Mouse (Mus musculus) MEL (cell line): ENCODE data around the gene Rae1. TPM values are rescaled to one million over a fixed set of nuclear protein-coding genes. Genes with fewer than 3 reads are reported as not detected.

Experiments
- DNase-seq: peaks from one replicate; pipeline ENCODE4 v3.0.0; 2011; ENCODE audit warnings: low read depth, low spot score
- H3K27ac ChIP-seq: 2 replicates; pipeline ENCODE4 v1.5.1; 2012; ENCODE audit warnings: low read depth, mild to moderate bottlenecking, control low read depth, low read length, moderate library complexity; ENCODE audit not compliant: control insufficient read depth
- H3K27me3 ChIP-seq, 2 experiments: fragments of 150-350 bp in 1 of 2; sonication (generic) in 1 of 2; 2 replicates each; pipeline ENCODE4 v1.6.1; 2012; ENCODE audit warnings: low read length in 2 of 2, mild to moderate bottlenecking in 2 of 2, improper control_type of control experiment in 1 of 2, moderate library complexity in 1 of 2; ENCODE audit not compliant: insufficient read depth in 2 of 2, control insufficient read depth in 1 of 2
- H3K36me3 ChIP-seq, 2 experiments: 2 replicates each; pipeline ENCODE4 v1.6.1; 2012 to 2014; ENCODE audit warnings: low read length in 2 of 2, improper control_type of control experiment in 1 of 2, inconsistent platforms in 1 of 2, mild to moderate bottlenecking in 1 of 2; ENCODE audit not compliant: insufficient read depth in 2 of 2, control insufficient read depth in 1 of 2
- H3K4me1 ChIP-seq, 2 experiments: fragments of 150-350 bp in 1 of 2; sonication (generic) in 1 of 2; 2 replicates each; pipeline ENCODE4 v1.6.1; 2012; ENCODE audit warnings: low read length in 2 of 2, improper control_type of control experiment in 1 of 2, mild to moderate bottlenecking in 1 of 2; ENCODE audit not compliant: insufficient read depth in 2 of 2, control insufficient read depth in 1 of 2
- H3K4me3 ChIP-seq, 2 experiments: fragments of 150-350 bp in 1 of 2; sonication (generic) in 1 of 2; 2 replicates each; pipeline ENCODE4 v1.5.1; 2012; ENCODE audit warnings: low read depth in 2 of 2, low read length in 2 of 2, mild to moderate bottlenecking in 2 of 2, moderate library complexity in 2 of 2, control low read depth in 1 of 2, improper control_type of control experiment in 1 of 2; ENCODE audit not compliant: control insufficient read depth in 1 of 2, insufficient read depth in 1 of 2
- H3K79me2 ChIP-seq: 2 replicates; pipeline ENCODE4 v1.6.1; 2012; ENCODE audit warnings: mild to moderate bottlenecking, low read length, moderate library complexity; ENCODE audit not compliant: control insufficient read depth, poor library complexity, insufficient read depth
- H3K9ac ChIP-seq: 2 replicates; pipeline ENCODE4 v1.6.1; 2012; ENCODE audit warnings: low read depth, mild to moderate bottlenecking, control low read depth, low read length, moderate library complexity; ENCODE audit not compliant: control insufficient read depth, poor library complexity, severe bottlenecking
- H3K9me3 ChIP-seq: fragments of 150-350 bp; sonication (generic); replicated peaks from 2 replicates; pipeline ENCODE4 v1.6.1; 2012; ENCODE audit warnings: mild to moderate bottlenecking, low read length, improper control_type of control experiment, moderate library complexity; ENCODE audit not compliant: insufficient read depth
- CHD1 ChIP-seq: IDR thresholded peaks from 2 replicates; pipeline ENCODE4 v1.6.1; 2012; ENCODE audit warnings: low read depth, mild to moderate bottlenecking, inconsistent platforms, low read length, improper control_type of control experiment
- EP300 ChIP-seq, 2 experiments: IDR thresholded peaks; 2 replicates each; pipeline ENCODE4 v1.6.1; 2011; ENCODE audit warnings: improper control_type of control experiment in 2 of 2, low read length in 2 of 2, low read depth in 1 of 2, mild to moderate bottlenecking in 1 of 2
- ETS1 ChIP-seq: IDR thresholded peaks from 2 replicates; pipeline ENCODE4 v1.6.1; 2012; ENCODE audit warnings: low read depth, mild to moderate bottlenecking, inconsistent platforms, low read length, improper control_type of control experiment, moderate library complexity
- GABPA ChIP-seq: IDR thresholded peaks from 2 replicates; pipeline ENCODE4 v1.6.1; 2012; ENCODE audit warnings: low read depth, mild to moderate bottlenecking, inconsistent platforms, low read length, improper control_type of control experiment, moderate library complexity
- JUND ChIP-seq: IDR thresholded peaks from 2 replicates; pipeline ENCODE4 v1.6.1; 2011; ENCODE audit warnings: low read depth, mild to moderate bottlenecking, improper control_type of control experiment, low read length
- KAT2A ChIP-seq: conservative IDR thresholded peaks from 2 replicates; pipeline ENCODE4 v1.6.1; 2012; ENCODE audit warnings: low read depth, low read length, improper control_type of control experiment, inconsistent platforms
- MAFK ChIP-seq: IDR thresholded peaks from 2 replicates; pipeline ENCODE4 v1.6.1; 2011; ENCODE audit warnings: low read depth, mild to moderate bottlenecking, low read length, improper control_type of control experiment, borderline replicate concordance
- MAZ ChIP-seq: IDR thresholded peaks from 2 replicates; pipeline ENCODE4 v1.6.1; 2012; ENCODE audit warnings: low read depth, mild to moderate bottlenecking, inconsistent platforms, low read length, improper control_type of control experiment
- MYC ChIP-seq: IDR thresholded peaks from 2 replicates; pipeline ENCODE4 v1.6.1; 2011; ENCODE audit warnings: low read depth, mild to moderate bottlenecking, low read length, improper control_type of control experiment, moderate library complexity
- NRF1 ChIP-seq: IDR thresholded peaks from 2 replicates; pipeline ENCODE4 v1.6.1; 2014; ENCODE audit warnings: low read depth, mild to moderate bottlenecking, inconsistent platforms, low read length, improper control_type of control experiment, moderate library complexity; ENCODE audit not compliant: poor library complexity, insufficient read depth, severe bottlenecking
- POLR2A ChIP-seq, 2 experiments: IDR thresholded peaks; 2 replicates each; pipeline ENCODE4 v1.6.1; 2011 to 2012; ENCODE audit warnings: low read length in 2 of 2, mild to moderate bottlenecking in 2 of 2, control low read depth in 1 of 2, improper control_type of control experiment in 1 of 2, low read depth in 1 of 2, moderate library complexity in 1 of 2; ENCODE audit not compliant: control insufficient read depth in 1 of 2, insufficient read depth in 1 of 2, poor library complexity in 1 of 2
- POLR2AphosphoS2 ChIP-seq: IDR thresholded peaks from 2 replicates; pipeline ENCODE4 v1.6.1; 2011; ENCODE audit warnings: low read length, improper control_type of control experiment
- POLR2AphosphoS5 ChIP-seq: IDR thresholded peaks from 2 replicates; pipeline ENCODE4 v1.6.1; 2012; ENCODE audit warnings: low read depth, borderline replicate concordance, mild to moderate bottlenecking, inconsistent platforms, low read length, moderate library complexity, mixed read lengths
- RAD21 ChIP-seq: IDR thresholded peaks from 2 replicates; pipeline ENCODE4 v1.6.1; 2011; ENCODE audit warnings: mild to moderate bottlenecking, low read depth, low read length, improper control_type of control experiment
- RCOR1 ChIP-seq: IDR thresholded peaks from 2 replicates; pipeline ENCODE4 v1.6.1; 2012; ENCODE audit warnings: low read depth, mild to moderate bottlenecking, inconsistent platforms, low read length, improper control_type of control experiment
- SIN3A ChIP-seq: IDR thresholded peaks from 2 replicates; pipeline ENCODE4 v1.6.1; 2012; ENCODE audit warnings: low read length, improper control_type of control experiment, inconsistent platforms
- SMC3 ChIP-seq: IDR thresholded peaks from 2 replicates; pipeline ENCODE4 v1.6.1; 2011; ENCODE audit warnings: low read depth, low read length, improper control_type of control experiment
- TCF12 ChIP-seq: IDR thresholded peaks from 2 replicates; pipeline ENCODE4 v1.6.1; 2014; ENCODE audit warnings: low read depth, mild to moderate bottlenecking, inconsistent platforms, low read length, improper control_type of control experiment, moderate library complexity
- UBTF ChIP-seq: IDR thresholded peaks from 2 replicates; pipeline ENCODE4 v1.6.1; 2012; ENCODE audit warnings: low read depth, mild to moderate bottlenecking, inconsistent platforms, low read length, improper control_type of control experiment, moderate library complexity, borderline replicate concordance; ENCODE audit not compliant: insufficient read depth
- USF2 ChIP-seq, 2 experiments: IDR thresholded peaks; 2 replicates each; pipeline ENCODE4 v1.6.1; 2011 to 2012; ENCODE audit warnings: improper control_type of control experiment in 2 of 2, low read length in 2 of 2, borderline replicate concordance in 1 of 2, inconsistent platforms in 1 of 2, low read depth in 1 of 2, mild to moderate bottlenecking in 1 of 2; ENCODE audit not compliant: insufficient read depth in 1 of 2
- ZKSCAN1 ChIP-seq: IDR thresholded peaks from 2 replicates; pipeline ENCODE4 v1.6.1; 2012; ENCODE audit warnings: low read depth, mild to moderate bottlenecking, inconsistent platforms, low read length, improper control_type of control experiment, moderate library complexity
- ZMIZ1 ChIP-seq: IDR thresholded peaks from 2 replicates; pipeline ENCODE4 v1.6.1; 2012; ENCODE audit warnings: low read depth, mild to moderate bottlenecking, inconsistent platforms, low read length, improper control_type of control experiment, moderate library complexity
- polyA plus RNA-seq, 2 experiments: library from polyadenylated mRNA; stranded (reverse) in 1 of 2; unstranded in 1 of 2; fragments of >175 nt in 1 of 2; fragments of >200 nt in 1 of 2; gene quantifications; 2 replicates each; pipeline versions ENCODE4 v1.2.1 to v1.2.4; 2012; ENCODE audit warnings: low replicate concordance in 2 of 2, low read depth in 1 of 2; ENCODE audit not compliant: insufficient read length in 2 of 2, insufficient read depth in 1 of 2, missing spikeins in 1 of 2
- total RNA-seq: library from RNA; depleted of rRNA; stranded (reverse); fragments of 300-350 nt; gene quantifications from 2 replicates; pipeline ENCODE4 v1.2.3, GENCODE M21; 2012

The Rae1 gene
- total and polyA plus RNA-seq, 3 experiments = 156 to 172 TPM; not detected in 1

DNA sequence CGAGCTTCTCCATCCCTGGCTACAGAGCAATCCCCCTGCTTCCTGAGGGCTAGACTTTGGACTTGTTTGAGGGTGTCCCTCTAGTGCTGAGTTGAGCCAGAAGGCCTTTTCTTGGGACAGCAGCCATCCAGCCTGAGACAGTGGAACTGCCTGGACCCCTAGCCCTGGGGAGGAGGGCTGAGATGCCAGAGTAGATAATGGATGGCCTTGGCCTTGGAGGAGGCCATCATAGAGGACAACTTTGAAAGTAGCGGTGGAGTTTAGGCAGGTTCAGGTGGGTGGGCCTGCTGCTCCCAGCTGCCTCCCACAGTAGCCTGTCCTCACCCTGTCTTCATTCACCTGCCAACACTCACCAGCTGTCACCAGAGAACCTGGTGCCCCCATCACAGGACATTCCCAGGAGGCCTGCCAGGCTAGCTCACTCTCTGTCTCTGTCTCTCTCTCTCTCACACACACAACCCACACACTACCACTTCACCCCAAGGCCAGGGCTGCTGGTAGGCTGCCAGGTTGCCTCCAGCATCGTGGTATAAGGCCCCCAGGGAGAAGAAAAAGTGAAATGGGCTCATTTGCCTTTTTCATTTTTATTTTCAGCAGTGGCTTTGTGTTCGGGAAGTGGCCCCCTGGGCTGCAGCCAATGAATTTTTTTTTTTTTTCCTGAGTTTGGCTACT is 28.0 kb downstream of the Rae1 start:
- H3K9me3 ChIP-seq = no peaks in the 10 kb centered on the region
- DNase-seq = no peak
- peaks cover 46% of the 10 kb centered on the region for H3K79me2 ChIP-seq
- H3K4me1 ChIP-seq = peaks cover 3 to 35% of the 10 kb centered on the region in 2 experiments; a peak in 3 of 4 replicates
- H3K4me3 ChIP-seq = no peak overlapping the region
- peaks cover 9 to 22% of the 10 kb centered on the region in 2 experiments; a peak in 3 of 4 replicates for H3K36me3 ChIP-seq
- no peak overlapping the region for H3K27ac ChIP-seq
- no peak overlapping the region for H3K9ac ChIP-seq
- no peaks in the 10 kb centered on the region for H3K27me3 ChIP-seq
- no peak for TF ChIP-seq RAD21
- no peak for TF ChIP-seq ETS1
- TF ChIP-seq ZKSCAN1 = no peak
- TF ChIP-seq ZMIZ1 = no peak
- TF ChIP-seq EP300 (IDR thresholded peaks at IDR 0.05; ENCODE audit: low read depth in 1 of 2, low read length in 2 of 2) = no peak
- no peak for TF ChIP-seq SMC3
- TF ChIP-seq NRF1 = no peak
- TF ChIP-seq UBTF = no peak
- no peak for TF ChIP-seq TCF12
- TF ChIP-seq POLR2AphosphoS5 = no peak
- TF ChIP-seq MAZ = no peak
- TF ChIP-seq USF2 (IDR thresholded peaks at IDR 0.05; ENCODE audit: borderline replicate concordance in 1 of 2, insufficient read depth in 1 of 2, low read depth in 1 of 2, low read length in 2 of 2) = no peak
- no peak for TF ChIP-seq JUND
- TF ChIP-seq POLR2A (IDR thresholded peaks at IDR 0.05; ENCODE audit: control insufficient read depth in 1 of 2, insufficient read depth in 1 of 2, low read depth in 1 of 2, low read length in 2 of 2, poor library complexity in 1 of 2) = no peak
- TF ChIP-seq RCOR1 = no peak
- TF ChIP-seq POLR2AphosphoS2 = no peak
- TF ChIP-seq, all 39 proteins: peak for 0

DNA sequence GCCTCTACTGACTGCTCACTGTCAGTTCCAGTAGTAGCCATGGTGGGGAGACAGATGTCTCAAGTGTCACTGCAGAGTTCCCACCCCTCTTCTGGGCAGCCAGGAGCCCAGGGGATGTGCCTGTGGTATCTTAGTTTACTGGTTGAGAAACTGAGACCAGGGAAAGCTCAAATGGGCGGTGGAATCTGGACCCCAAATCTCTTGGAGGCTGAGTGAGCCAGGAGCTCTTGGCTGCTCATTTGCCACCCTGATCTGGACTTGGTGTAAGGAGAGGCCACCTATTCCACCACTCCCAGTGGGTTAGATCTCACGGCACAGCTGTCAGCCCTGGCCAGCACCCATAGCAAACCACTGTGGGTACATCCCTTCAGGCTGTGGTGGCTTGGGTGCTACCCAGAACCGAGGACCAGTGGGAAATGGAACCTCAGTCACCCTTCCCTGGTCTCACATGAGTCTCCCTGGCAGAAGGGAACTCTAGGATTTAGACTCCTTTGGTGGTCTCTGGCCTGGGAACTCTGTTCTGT is 28.7 kb downstream of the Rae1 start:
- H3K4me1 ChIP-seq = peaks cover 3 to 32% of the 10 kb centered on the region in 2 experiments; a peak in 3 of 4 replicates
- peaks cover 40% of the 10 kb centered on the region for H3K79me2 ChIP-seq
- no peak overlapping the region for H3K9ac ChIP-seq
- H3K27ac ChIP-seq = no peak overlapping the region
- TF ChIP-seq JUND (no peak), SMC3 (no peak), ZKSCAN1 (no peak), SIN3A (no peak), MAFK (no peak), GABPA (no peak), EP300 (IDR thresholded peaks at IDR 0.05; ENCODE audit: low read depth in 1 of 2, low read length in 2 of 2) (no peak), CHD1 (no peak), MYC (no peak), KAT2A (no peak)
- DNase-seq = no peak
- no peaks in the 10 kb centered on the region for H3K9me3 ChIP-seq
- H3K36me3 ChIP-seq = peaks cover 9 to 20% of the 10 kb centered on the region in 2 experiments; a peak in 3 of 4 replicates
- no peaks in the 10 kb centered on the region for H3K27me3 ChIP-seq
- no peak overlapping the region for H3K4me3 ChIP-seq
